Mouse (Mus musculus) MEL-GATA-1-ER (cell line): ENCODE measurements around the gene Farp2.
"Not testable (repeated sequence)": the region's sequence is repeated elsewhere in the genome, so short reads cannot be mapped to it uniquely, and the experiment has no call there.

ENCODE experiments used
- DNase-seq: peaks from one replicate; pipeline ENCODE4 v3.0.0-alpha.2; 2012; ENCODE audit warnings: low read depth; ENCODE audit errors: extremely low read depth

Gene Farp2

GRCm38 (mm10) chr1:93632723-93633122 lies 120.8 kb downstream of the Farp2 start:
- peak; percentile 69 for DNase-seq

GRCm38 (mm10) chr1:93634481-93634891 lies 122.6 kb downstream of the Farp2 start:
- DNase-seq: no peak

GRCm38 (mm10) chr1:93635091-93635579 lies 123.3 kb downstream of the Farp2 start:
- no peak for DNase-seq

GRCm38 (mm10) chr1:93635580-93636192 lies 123.8 kb downstream of the Farp2 start:
- DNase-seq: peak; percentile 100

- no peak for DNase-seq
Observed at GRCm38 (mm10) chr1:93636211-93636897, 124.5 kb downstream of the Farp2 start.

- no peak for DNase-seq
Observed at GRCm38 (mm10) chr1:93641978-93642377, 130.1 kb downstream of the Farp2 start.

GRCm38 (mm10) chr1:93642692-93643091 lies 130.8 kb downstream of the Farp2 start:
- no peak for DNase-seq

- no peak for DNase-seq
Observed at GRCm38 (mm10) chr1:93649604-93650172, 137.8 kb downstream of the Farp2 start.

GRCm38 (mm10) chr1:93654275-93654674 lies 142.4 kb downstream of the Farp2 start:
- no peak for DNase-seq

GRCm38 (mm10) chr1:93654798-93655197 lies 142.9 kb downstream of the Farp2 start:
- DNase-seq: no peak

- no peak for DNase-seq
Observed at GRCm38 (mm10) chr1:93656325-93657024, 144.6 kb downstream of the Farp2 start.

GRCm38 (mm10) chr1:93657025-93657360 lies 145.1 kb downstream of the Farp2 start:
- DNase-seq: no peak

GRCm38 (mm10) chr1:93658559-93658958 lies 146.7 kb downstream of the Farp2 start, which contains the start of gene Stk25:
Gene Stk25 (minus strand): TSS chr1:93658659.
- DNase-seq: not testable (repeated sequence)

- no peak for DNase-seq
Observed at GRCm38 (mm10) chr1:93667760-93668400, 156.0 kb downstream of the Farp2 start.

GRCm38 (mm10) chr1:93668791-93669548 lies 157.1 kb downstream of the Farp2 start:
- no peak for DNase-seq

- no peak for DNase-seq
Observed at GRCm38 (mm10) chr1:93669941-93670340, 158.1 kb downstream of the Farp2 start.
